8 mouse cellular contexts compared by ENCODE assay signal in genomic region chr6:120001718-120002117, GRCm38 (mm10). TPM values are rescaled to one million over a fixed set of nuclear protein-coding genes. Genes with fewer than 3 reads are reported as not detected.
DNase-seq lines count a peak whose midpoint lies in the region; ATAC-seq and TF ChIP-seq lines count a peak whose summit lies in the region.

No protein-coding gene starts in this region.

- H3K9ac ChIP-seq in CH12.LX (ENCODE audit: insufficient read depth, low read depth) = no peak overlapping the region

- H3K4me1 ChIP-seq in CH12.LX (ENCODE audit: control insufficient read depth in 1 of 2, insufficient read depth in 2 of 2) = peaks cover 0 to 6% of the 10 kb centered on the region in 2 experiments; a peak in 2 of 4 replicates

- H3K27me3 ChIP-seq in CH12.LX (replicated peaks) = no peaks in the 10 kb centered on the region

- DNase-seq in layer of hippocampus, adult 2 months (ENCODE audit: low spot score in 2 of 2) = peak; percentile 44 to 51
- DNase-seq in layer of hippocampus, adult 9-11 months = no peak
- peak; percentile 62 for DNase-seq in CH12.LX (ENCODE audit: extremely low read depth)
- DNase-seq in R1 (ENCODE audit: low read depth, low spot score) = peak; percentile 54
- no peak for DNase-seq in right cerebral cortex, postnatal 4 days
- DNase-seq in urinary bladder, adult 2 months (ENCODE audit: low spot score) = no peak
- DNase-seq in neural tube, embryonic 10.5 days (ENCODE audit: extremely low spot score, low spot score) = no peak

- peak; percentile 97 for TF ChIP-seq CTCF in layer of hippocampus, adult 2 months (conservative IDR thresholded peaks at IDR 0.05)
- TF ChIP-seq CTCF in CH12.LX (conservative IDR thresholded peaks at IDR 0.05 in 1 of 2, IDR thresholded peaks at IDR 0.05 in 1 of 2; ENCODE audit: low read depth in 2 of 2, low read length in 2 of 2) = peak; percentile 58 to 72; a peak in 3 of 4 replicates

- TF ChIP-seq EP300 in CH12.LX (IDR thresholded peaks at IDR 0.05; ENCODE audit: low read length) = no peak

- in situ Hi-C loops in CH12.LX (cut with MboI; ENCODE audit: low pct_ligation_motif_present, low pct_unique_long_range_greater_than_20kb, low sequenced_read_pairs) = no loop called here

- H3K36me3 ChIP-seq in CH12.LX (replicated peaks in 1 of 2; ENCODE audit: control insufficient read depth in 1 of 2, insufficient read depth in 1 of 2, low read length in 1 of 2) = peaks cover 17 to 41% of the 10 kb centered on the region in 2 experiments

- H3K4me2 ChIP-seq in CH12.LX (ENCODE audit: insufficient read depth, low read depth, poor library complexity, severe bottlenecking) = no peak overlapping the region

- peaks cover 73% of the 10 kb centered on the region for H3K79me2 ChIP-seq in CH12.LX (replicated peaks; ENCODE audit: control insufficient read depth, extremely low read depth, insufficient read depth, poor library complexity, severe bottlenecking)

- peak; percentile 85 for ATAC-seq in inflammation-experienced regulatory T-cells, adult 6 months

- no peak for TF ChIP-seq POLR2A in CH12.LX (IDR thresholded peaks at IDR 0.05; ENCODE audit: low read depth, low read length)

- peak; percentile 73 for TF ChIP-seq RAD21 in CH12.LX (IDR thresholded peaks at IDR 0.05; ENCODE audit: low read depth, low read length)

- no peaks in the 10 kb centered on the region for H3K9me3 ChIP-seq in CH12.LX (replicated peaks; ENCODE audit: low read length)

- dilution Hi-C loops in CH12.LX (cut with MboI; ENCODE audit: extremely low pct_ligation_motif_present, extremely low pct_unique_long_range_greater_than_20kb, low sequenced_read_pairs) = no loop called here

- H3K4me3 ChIP-seq in layer of hippocampus, adult 2 months = no peak overlapping the region
- no peak overlapping the region for H3K4me3 ChIP-seq in CH12.LX (replicated peaks in 1 of 3; ENCODE audit: low read depth in 2 of 3, low read length in 2 of 3, poor library complexity in 1 of 3)

- H3K27ac ChIP-seq in layer of hippocampus, adult 2 months = no peak overlapping the region
- H3K27ac ChIP-seq in CH12.LX (ENCODE audit: insufficient read depth, low read depth) = no peak overlapping the region

TF ChIP-seq in CH12.LX, 34 proteins besides CTCF, POLR2A, EP300 and RAD21:
- TF ChIP-seq SMC3 (IDR thresholded peaks at IDR 0.05; ENCODE audit: low read depth, low read length) (peak; percentile 62), NELFE (IDR thresholded peaks at IDR 0.05; ENCODE audit: low read depth, low read length) (no peak)

RNA-seq across cellular contexts. Expression of gene Wnk1, which starts 36.8 kb away (rescaled TPM):
- total RNA-seq in layer of hippocampus, adult 2 months (2021) = 100 to 1,000 TPM; 185 to 194 TPM
- total RNA-seq in CH12.LX (2012; rRNA removed) (113 and 125 TPM in 2 replicates), CH12.LX (2014; rRNA removed) (84.8 and 97.2 TPM in 2 replicates)
- 179 and 216 TPM in 2 replicates for polyA plus RNA-seq in CH12.LX (2012; ENCODE audit: insufficient read length, low read depth)
- 100 to 1,000 TPM in 2 of 3 experiments, 10 to 100 TPM in 1; 98.6 to 115 (median 115) TPM for polyA plus RNA-seq in inflammation-experienced regulatory T-cells, adult 6 months (2017; shearing (Covaris generic))
- polyA plus RNA-seq in urinary bladder, adult 2 months (2012; rRNA removed) = 150 and 156 TPM in 2 replicates

Comparison
In these comparisons a context has a peak if more than half of its experiments do, and no peak if none do; other contexts are left out.
1. DNase-seq: peak in layer of hippocampus, adult 2 months (2 of 2), CH12.LX (single experiment) and R1 (single experiment); none in layer of hippocampus, adult 9-11 months (single experiment), right cerebral cortex, postnatal 4 days (single experiment), urinary bladder, adult 2 months (single experiment) and neural tube, embryonic 10.5 days (single experiment).